Mouse (Mus musculus) midbrain, embryonic 16.5 days (tissue): ENCODE measurements around the gene Fgf12. TPM values are rescaled to one million over a fixed set of nuclear protein-coding genes. Genes with fewer than 3 reads are reported as not detected.

ENCODE experiments used
- ATAC-seq: fragments of 200-750 bp; cut with Nextera tagmentation; 2 replicates; pipeline ENCODE4 v1.8.0; 2017; ENCODE audit warnings: moderate TSS enrichment
- H3K27ac ChIP-seq: fragments of 300-500 bp; sonication (generic); 2 replicates; pipeline ENCODE4 v1.5.1; 2014; ENCODE audit warnings: mild to moderate bottlenecking, low read length, mixed read lengths
- H3K27me3 ChIP-seq: fragments of 300-500 bp; sonication (generic); 2 replicates; pipeline ENCODE4 v1.6.1; 2014; ENCODE audit warnings: low read depth, low read length, mixed read lengths; ENCODE audit not compliant: control insufficient read depth, insufficient read depth
- H3K36me3 ChIP-seq: fragments of 300-500 bp; sonication (generic); 2 replicates; pipeline ENCODE4 v1.6.1; 2014; ENCODE audit warnings: mild to moderate bottlenecking, low read length, moderate library complexity, mixed read lengths; ENCODE audit not compliant: control insufficient read depth, insufficient read depth
- H3K4me1 ChIP-seq: fragments of 300-500 bp; sonication (generic); 2 replicates; pipeline ENCODE4 v1.6.1; 2014; ENCODE audit warnings: mild to moderate bottlenecking, low read length, mixed read lengths; ENCODE audit not compliant: control insufficient read depth, insufficient read depth
- H3K4me2 ChIP-seq: fragments of 300-500 bp; sonication (generic); 2 replicates; pipeline ENCODE4 v1.6.1; 2014; ENCODE audit warnings: mild to moderate bottlenecking, low read length, mixed read lengths
- H3K4me3 ChIP-seq: fragments of 300-500 bp; sonication (generic); 2 replicates; pipeline ENCODE4 v1.5.1; 2014; ENCODE audit warnings: low read depth, mild to moderate bottlenecking, low read length, moderate library complexity, mixed read lengths
- H3K9ac ChIP-seq: fragments of 300-500 bp; sonication (generic); 2 replicates; pipeline ENCODE4 v1.6.1; 2014; ENCODE audit warnings: low read depth, low read length, mixed read lengths
- H3K9me3 ChIP-seq: fragments of 300-500 bp; sonication (generic); replicated peaks from 2 replicates; pipeline ENCODE4 v1.6.1; 2014; ENCODE audit warnings: mild to moderate bottlenecking, low read length, mixed read lengths; ENCODE audit not compliant: control insufficient read depth, poor library complexity, severe bottlenecking
- WGBS: fragments of 180-500 bp; shearing (Covaris S2); extraction: QIAGEN DNeasy Blood & Tissue Kit; methylation state at CpG from one replicate; pipeline ENCODE4 v1.1.7; 2014; 5-methylcytosine and 5-hydroxymethylcytosine counted together
- polyA plus RNA-seq: library from polyadenylated mRNA; unstranded; fragments of >200 nt; fragmentation: Nextera tagmentation; extraction: Ambion mirVana; gene quantifications from 2 replicates; pipeline ENCODE4 v1.2.1, GENCODE M21; 2015

Gene Fgf12
- polyA plus RNA-seq, 1 experiment from 2014 or later, result 47.5 TPM

DNA sequence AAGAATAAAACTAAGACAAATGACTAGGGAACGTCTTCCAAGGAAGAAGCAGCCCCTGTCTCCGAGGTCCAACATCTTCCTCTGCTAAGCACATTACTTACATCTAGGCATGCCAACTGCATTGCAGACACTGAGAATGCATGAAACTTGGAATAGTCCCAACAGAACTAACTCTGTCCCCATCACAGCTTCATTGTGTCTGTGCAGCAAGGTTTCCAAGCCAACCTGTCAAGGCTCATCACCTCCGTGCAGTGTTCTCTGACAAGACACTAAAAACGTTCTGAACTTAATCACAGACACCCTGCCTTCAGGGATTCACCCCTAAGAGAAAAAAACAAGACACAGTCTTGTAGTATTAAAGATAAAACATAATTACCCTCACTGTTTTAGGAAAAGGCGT lies 495.0 kb downstream of the Fgf12 start:
- Histone ChIP-seq H3K4me1 (no peaks in the 10 kb centered on the region), H3K4me3 (no peak overlapping the region), H3K27ac (no peak overlapping the region), H3K9me3 (no peaks in the 10 kb centered on the region), H3K36me3 (no peaks in the 10 kb centered on the region), H3K27me3 (no peaks in the 10 kb centered on the region), H3K4me2 (no peak overlapping the region), H3K9ac (no peak overlapping the region)
- ATAC-seq, result no peak
- 68% methylated on average over 5 of the region's 5 CpGs for WGBS

- 0 out of 2 replicates have a peak, but pooled peaks have one; percentile 54 for ATAC-seq
- no peak overlapping the region; the same call in 1 of the 2 replicates for H3K27ac ChIP-seq
- no peak overlapping the region for H3K9ac ChIP-seq
- H3K36me3 ChIP-seq, result no peaks in the 10 kb centered on the region
- 68% methylated on average over 4 of the region's 4 CpGs for WGBS
- H3K4me2 ChIP-seq, result no peak overlapping the region
- H3K4me1 ChIP-seq, result no peaks in the 10 kb centered on the region
- H3K9me3 ChIP-seq, result no peaks in the 10 kb centered on the region
- no peaks in the 10 kb centered on the region for H3K27me3 ChIP-seq
- no peak overlapping the region for H3K4me3 ChIP-seq
Measured at GRCm38 (mm10) chr16:28254303-28254702, 498.6 kb downstream of the Fgf12 start.

DNA sequence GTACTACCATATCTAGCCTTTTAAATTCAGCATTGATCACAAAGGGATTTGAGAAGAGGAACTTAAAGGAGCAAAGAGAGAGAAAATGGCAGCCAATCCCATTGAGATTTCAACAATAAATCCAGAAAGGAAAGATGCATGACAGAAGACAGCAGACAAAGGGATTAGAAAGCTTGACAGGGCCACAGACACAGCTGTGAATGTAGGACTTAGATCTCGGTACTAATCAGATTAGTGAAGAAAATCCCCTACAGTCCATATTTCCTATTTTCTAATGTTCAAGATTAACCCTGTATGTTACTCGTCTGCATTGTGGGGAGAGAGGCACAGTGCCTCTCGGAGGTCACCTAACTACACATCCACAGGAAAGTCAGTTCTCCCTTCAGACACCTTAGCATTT lies 500.9 kb downstream of the Fgf12 start:
- no peak for ATAC-seq
- Histone ChIP-seq H3K36me3 (no peaks in the 10 kb centered on the region), H3K4me1 (no peaks in the 10 kb centered on the region), H3K27me3 (no peaks in the 10 kb centered on the region), H3K27ac (no peak overlapping the region), H3K4me2 (no peak overlapping the region), H3K4me3 (no peak overlapping the region), H3K9ac (no peak overlapping the region), H3K9me3 (no peaks in the 10 kb centered on the region)
- WGBS, result 13% methylated on average over 3 of the region's 3 CpGs

DNA sequence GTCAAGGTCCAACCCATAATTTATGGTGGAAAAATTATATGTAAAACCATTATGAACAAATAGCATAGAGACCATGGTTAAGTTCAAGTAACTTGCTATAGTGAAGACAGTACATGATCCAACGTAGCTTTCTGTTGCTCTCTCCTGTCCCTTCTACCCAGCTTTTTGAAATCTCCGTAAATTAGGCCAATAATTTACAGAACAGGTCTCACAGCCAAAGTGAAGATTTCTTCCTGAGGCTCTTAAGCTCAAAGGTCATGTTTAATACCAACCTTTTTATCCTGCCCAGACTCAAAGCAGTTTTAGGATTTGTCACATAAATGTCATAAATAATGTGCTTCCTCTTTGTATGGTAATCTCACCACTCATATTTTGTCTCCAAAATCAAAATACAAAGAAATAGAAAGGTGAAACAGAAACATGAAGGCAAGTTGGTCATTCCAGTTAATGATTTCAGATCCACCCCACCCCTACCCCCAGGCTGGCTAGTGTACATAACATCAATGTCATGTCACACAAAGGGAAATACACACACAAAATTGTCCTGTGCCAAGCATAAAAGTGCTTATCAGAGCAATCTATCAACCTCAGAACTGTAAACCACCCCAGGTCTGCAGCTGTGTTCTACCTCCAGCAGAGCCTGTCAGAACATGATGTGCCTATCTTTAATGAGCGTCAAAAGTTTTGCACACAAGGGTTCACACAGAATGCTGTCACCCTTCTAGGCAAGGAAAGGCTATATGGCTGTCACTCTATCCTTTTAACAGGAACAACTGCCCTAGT lies 509.8 kb downstream of the Fgf12 start:
- Histone ChIP-seq H3K4me1 (peaks cover 6% of the 10 kb centered on the region; the same call in 1 of the 2 replicates), H3K36me3 (no peaks in the 10 kb centered on the region), H3K27ac (no peak overlapping the region), H3K9me3 (no peaks in the 10 kb centered on the region), H3K27me3 (no peaks in the 10 kb centered on the region), H3K4me3 (no peak overlapping the region), H3K9ac (no peak overlapping the region), H3K4me2 (no peak overlapping the region)
- no peak for ATAC-seq
- 88% methylated on average over 3 of the region's 3 CpGs for WGBS

GRCm38 (mm10) chr16:28239382-28239781 lies 513.5 kb downstream of the Fgf12 start:
- Histone ChIP-seq H3K9me3 (no peaks in the 10 kb centered on the region), H3K4me1 (peaks cover 8% of the 10 kb centered on the region; the same call in 1 of the 2 replicates), H3K27me3 (no peaks in the 10 kb centered on the region), H3K4me2 (no peak overlapping the region), H3K4me3 (no peak overlapping the region), H3K36me3 (no peaks in the 10 kb centered on the region), H3K27ac (no peak overlapping the region), H3K9ac (no peak overlapping the region)
- whole genome bisulfite sequencing, result 82% methylated on average over 4 of the region's 4 CpGs
- no peak for ATAC-seq

DNA sequence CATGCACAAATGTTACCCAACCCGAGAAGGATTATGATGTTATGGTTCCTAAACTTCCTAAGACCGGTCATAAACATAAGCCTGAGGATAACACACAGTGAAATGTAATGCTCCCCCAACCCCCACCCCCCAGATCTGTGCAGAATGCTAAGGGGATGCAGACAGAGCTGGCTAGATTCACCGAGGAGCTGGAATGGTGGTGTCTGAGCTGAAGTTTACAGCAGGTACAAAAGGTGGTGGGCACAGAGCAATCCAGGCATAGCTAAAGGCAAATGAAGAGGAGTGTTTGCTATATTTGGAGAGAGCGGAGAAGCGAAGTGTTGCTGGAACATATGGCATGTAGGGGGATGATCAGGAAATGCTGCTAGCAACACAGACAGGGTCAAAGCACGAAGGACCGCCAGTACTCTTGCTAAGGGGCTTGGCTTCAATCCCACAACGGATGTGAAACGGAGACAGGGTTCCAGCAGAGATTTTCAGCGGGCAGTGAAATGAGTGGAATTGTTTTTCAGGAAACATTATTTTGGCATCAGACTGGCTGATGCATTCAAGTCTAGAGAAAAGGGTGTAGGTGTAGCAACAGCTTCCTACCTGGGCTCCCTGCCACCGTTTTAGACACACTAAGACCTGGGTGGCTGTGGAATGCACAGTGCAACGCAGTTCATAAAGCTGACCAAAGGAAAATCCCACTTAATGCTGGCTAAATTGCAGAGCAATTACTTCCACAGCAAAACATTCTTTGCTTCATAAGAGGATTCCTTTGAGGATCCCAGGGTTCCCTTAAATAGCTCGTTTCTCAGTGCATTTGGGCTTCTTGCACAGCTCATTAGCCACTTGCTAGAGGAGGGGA lies 514.6 kb downstream of the Fgf12 start:
- no peak overlapping the region for H3K4me3 ChIP-seq
- no peaks in the 10 kb centered on the region for H3K9me3 ChIP-seq
- no peak overlapping the region for H3K9ac ChIP-seq
- H3K36me3 ChIP-seq, result no peaks in the 10 kb centered on the region
- peak; percentile 54; the same call in 1 of the 2 replicates for ATAC-seq
- H3K4me1 ChIP-seq, result peaks cover 8% of the 10 kb centered on the region; the same call in 1 of the 2 replicates
- H3K4me2 ChIP-seq, result 0 out of 2 replicates have a peak overlapping the region, but pooled peaks have one; percentile 12
- H3K27me3 ChIP-seq, result no peaks in the 10 kb centered on the region
- 35% methylated on average over 13 of the region's 13 CpGs for WGBS
- H3K27ac ChIP-seq, result peak overlapping the region; percentile 26

DNA sequence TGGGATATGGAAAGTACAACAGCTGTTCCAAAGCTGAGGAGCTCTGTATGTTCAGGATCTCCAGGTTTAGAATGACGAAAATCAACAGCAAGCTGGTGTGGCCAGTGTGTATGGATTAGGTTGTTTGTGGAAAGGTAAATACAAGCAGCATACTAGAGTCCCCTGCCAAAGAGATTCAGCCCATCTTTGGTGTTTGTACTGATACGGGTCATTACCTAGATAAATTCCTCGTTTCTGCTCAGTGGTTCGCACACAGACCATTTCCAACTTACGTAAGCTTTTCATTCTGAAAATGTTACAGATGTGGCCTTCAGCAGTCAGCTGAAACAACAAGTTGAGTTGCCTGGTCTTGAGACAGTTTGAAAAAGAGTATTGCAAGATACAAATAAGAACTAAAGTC lies 536.9 kb downstream of the Fgf12 start:
- 91% methylated on average over 5 of the region's 5 CpGs for WGBS
- no peaks in the 10 kb centered on the region for H3K36me3 ChIP-seq
- H3K9ac ChIP-seq, result no peak overlapping the region
- H3K9me3 ChIP-seq, result no peaks in the 10 kb centered on the region
- no peak overlapping the region for H3K4me2 ChIP-seq
- H3K4me1 ChIP-seq, result no peaks in the 10 kb centered on the region
- H3K4me3 ChIP-seq, result no peak overlapping the region
- no peaks in the 10 kb centered on the region for H3K27me3 ChIP-seq
- H3K27ac ChIP-seq, result no peak overlapping the region
- no peak for ATAC-seq

DNA sequence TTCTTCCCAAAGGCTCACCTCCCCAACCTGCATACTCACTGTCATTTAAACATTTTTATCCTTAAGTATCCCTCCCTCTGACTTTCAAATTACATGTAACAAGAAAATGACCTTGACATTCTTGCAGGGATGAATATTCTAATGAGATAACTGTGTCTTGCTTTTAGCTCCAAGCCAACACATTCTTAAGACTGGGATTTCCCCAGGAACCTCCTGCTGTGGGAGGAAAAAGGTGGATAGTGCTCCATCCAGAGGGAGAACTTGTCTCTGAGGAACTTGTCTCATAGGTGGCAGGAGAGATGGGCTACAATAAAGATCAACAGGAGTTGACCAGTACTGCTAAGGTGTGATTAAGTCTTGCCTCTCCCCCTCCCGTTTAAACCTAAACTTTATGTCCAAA lies 540.5 kb downstream of the Fgf12 start:
- ATAC-seq, result no peak
- no peaks in the 10 kb centered on the region for H3K36me3 ChIP-seq
- H3K27ac ChIP-seq, result no peak overlapping the region
- no peaks in the 10 kb centered on the region for H3K27me3 ChIP-seq
- no peaks in the 10 kb centered on the region for H3K9me3 ChIP-seq
- H3K9ac ChIP-seq, result no peak overlapping the region
- H3K4me3 ChIP-seq, result no peak overlapping the region
- no peaks in the 10 kb centered on the region for H3K4me1 ChIP-seq
- 90% methylated on average over 1 of the region's 1 CpGs for WGBS
- H3K4me2 ChIP-seq, result no peak overlapping the region

GRCm38 (mm10) chr16:28156443-28156842 lies 596.4 kb downstream of the Fgf12 start:
- H3K36me3 ChIP-seq, result no peaks in the 10 kb centered on the region
- no peaks in the 10 kb centered on the region for H3K4me1 ChIP-seq
- 96% methylated on average over 2 of the region's 2 CpGs for WGBS
- H3K4me3 ChIP-seq, result no peak overlapping the region
- no peaks in the 10 kb centered on the region for H3K9me3 ChIP-seq
- H3K27ac ChIP-seq, result no peak overlapping the region
- no peak overlapping the region for H3K4me2 ChIP-seq
- no peak overlapping the region for H3K9ac ChIP-seq
- H3K27me3 ChIP-seq, result no peaks in the 10 kb centered on the region
- ATAC-seq, result no peak
